Mouse (Mus musculus) heart, embryonic 12.5 days (tissue): ENCODE data around the gene Adgrf1. TPM values are rescaled to one million over a fixed set of nuclear protein-coding genes. Genes with fewer than 3 reads are reported as not detected.

Experiments
- ATAC-seq: fragments of 200-750 bp; cut with Nextera tagmentation; 2 replicates; pipeline ENCODE4 v1.8.0; 2017; ENCODE audit warnings: moderate TSS enrichment, moderate library complexity; ENCODE audit not compliant: insufficient number of reproducible peaks, low FRiP score
- H3K27ac ChIP-seq: fragments of 300-500 bp; sonication (generic); 2 replicates; pipeline ENCODE4 v1.5.1; 2016; ENCODE audit warnings: mild to moderate bottlenecking, moderate library complexity; ENCODE audit not compliant: poor library complexity, severe bottlenecking
- H3K27me3 ChIP-seq: fragments of 300-500 bp; sonication (generic); replicated peaks from 2 replicates; pipeline ENCODE4 v1.6.1; 2016; ENCODE audit warnings: mild to moderate bottlenecking, moderate library complexity
- H3K36me3 ChIP-seq: fragments of 300-500 bp; sonication (generic); 2 replicates; pipeline ENCODE4 v1.6.1; 2016; ENCODE audit warnings: mild to moderate bottlenecking, moderate library complexity
- H3K4me1 ChIP-seq: fragments of 300-500 bp; sonication (generic); replicated peaks from 2 replicates; pipeline ENCODE4 v1.6.1; 2016; ENCODE audit warnings: mild to moderate bottlenecking
- H3K4me2 ChIP-seq: fragments of 300-500 bp; sonication (generic); 2 replicates; pipeline ENCODE4 v1.6.1; 2016; ENCODE audit warnings: mild to moderate bottlenecking, moderate library complexity
- H3K4me3 ChIP-seq: fragments of 300-500 bp; sonication (generic); 2 replicates; pipeline ENCODE4 v1.5.1; 2016; ENCODE audit warnings: mild to moderate bottlenecking
- H3K9ac ChIP-seq: fragments of 300-500 bp; sonication (generic); 2 replicates; pipeline ENCODE4 v1.6.1; 2016; ENCODE audit warnings: mild to moderate bottlenecking, moderate library complexity
- H3K9me3 ChIP-seq: fragments of 300-500 bp; sonication (generic); replicated peaks from 2 replicates; pipeline ENCODE4 v1.6.1; 2016; ENCODE audit warnings: mild to moderate bottlenecking, moderate library complexity
- WGBS: fragments of 180-500 bp; shearing (Covaris S2); methylation state at CpG from one replicate; pipeline ENCODE4 v1.1.7; 2016; 5-methylcytosine and 5-hydroxymethylcytosine counted together
- polyA plus RNA-seq: library from polyadenylated mRNA; unstranded; fragments of >200 nt; fragmentation: Nextera tagmentation; extraction: Ambion mirVana; gene quantifications from 2 replicates; pipeline ENCODE4 v1.2.1, GENCODE M21; 2016

Adgrf1 gene
- not detected in 2 replicates for polyA plus RNA-seq

- Histone ChIP-seq H3K9ac (no peak within 1 kb of the TSS), H3K4me1 (no peaks in the 10 kb centered on the region), H3K27me3 (no peaks in the 10 kb centered on the region), H3K9me3 (peaks cover 7% of the 10 kb centered on the region; the same call in 1 of the 2 replicates), H3K4me3 (no peak within 1 kb of the TSS), H3K36me3 (no peaks in the 10 kb centered on the region), H3K27ac (no peak within 1 kb of the TSS), H3K4me2 (no peak within 1 kb of the TSS)
- no peak for ATAC-seq
- WGBS: 39% methylated on average over 6 of the region's 6 CpGs
Measured at GRCm38 (mm10) chr17:43270161-43270560, at the start of gene Adgrf1. Adgrf1 (plus strand) TSS chr17:43270329.

- no peak for ATAC-seq
- 83% methylated on average over 6 of the region's 6 CpGs for WGBS
- Histone ChIP-seq H3K9ac (no peak overlapping the region), H3K9me3 (no peaks in the 10 kb centered on the region), H3K4me2 (no peak overlapping the region), H3K4me1 (0 out of 2 replicates have a peak, but pooled peaks cover 4% of the 10 kb centered on the region), H3K27ac (no peak overlapping the region), H3K4me3 (no peak overlapping the region), H3K27me3 (no peaks in the 10 kb centered on the region), H3K36me3 (no peaks in the 10 kb centered on the region)
Measured at GRCm38 (mm10) chr17:43226101-43226500, 44.0 kb upstream of the Adgrf1 start.

GRCm38 (mm10) chr17:43229621-43230513, 40.3 kb upstream of the Adgrf1 start:
- 0 out of 2 replicates have a peak overlapping the region, but pooled peaks have one; percentile 24 for H3K9ac ChIP-seq
- no peak overlapping the region for H3K27ac ChIP-seq
- H3K36me3 ChIP-seq: no peaks in the 10 kb centered on the region
- 0 out of 2 replicates have a peak, but pooled peaks cover 4% of the 10 kb centered on the region for H3K4me1 ChIP-seq
- WGBS: 38% methylated on average over 12 of the region's 12 CpGs
- no peaks in the 10 kb centered on the region for H3K27me3 ChIP-seq
- H3K9me3 ChIP-seq: no peaks in the 10 kb centered on the region
- no peak overlapping the region for H3K4me3 ChIP-seq
- peak overlapping the region; percentile 38; the same call in 1 of the 2 replicates for H3K4me2 ChIP-seq
- peak; percentile 25; the same call in 1 of the 2 replicates for ATAC-seq

GRCm38 (mm10) chr17:43230821-43231220, 39.3 kb upstream of the Adgrf1 start:
- 0 out of 2 replicates have a peak, but pooled peaks cover 4% of the 10 kb centered on the region for H3K4me1 ChIP-seq
- H3K4me3 ChIP-seq: no peak overlapping the region
- no peak overlapping the region for H3K4me2 ChIP-seq
- H3K9me3 ChIP-seq: no peaks in the 10 kb centered on the region
- no peak overlapping the region for H3K9ac ChIP-seq
- no peaks in the 10 kb centered on the region for H3K27me3 ChIP-seq
- no peaks in the 10 kb centered on the region for H3K36me3 ChIP-seq
- WGBS: 78% methylated on average over 7 of the region's 7 CpGs
- H3K27ac ChIP-seq: no peak overlapping the region
- ATAC-seq: no peak

GRCm38 (mm10) chr17:43232769-43233168, 37.4 kb upstream of the Adgrf1 start:
- Histone ChIP-seq H3K36me3 (no peaks in the 10 kb centered on the region), H3K9ac (no peak overlapping the region), H3K4me3 (no peak overlapping the region), H3K27me3 (no peaks in the 10 kb centered on the region), H3K9me3 (no peaks in the 10 kb centered on the region), H3K27ac (no peak overlapping the region), H3K4me2 (no peak overlapping the region), H3K4me1 (0 out of 2 replicates have a peak, but pooled peaks cover 4% of the 10 kb centered on the region)
- WGBS: 59% methylated on average over 6 of the region's 6 CpGs
- ATAC-seq: no peak

- no peak overlapping the region for H3K9ac ChIP-seq
- H3K27ac ChIP-seq: no peak overlapping the region
- 77% methylated on average over 14 of the region's 14 CpGs for WGBS
- H3K27me3 ChIP-seq: no peaks in the 10 kb centered on the region
- no peaks in the 10 kb centered on the region for H3K9me3 ChIP-seq
- no peaks in the 10 kb centered on the region for H3K36me3 ChIP-seq
- H3K4me3 ChIP-seq: no peak overlapping the region
- no peak overlapping the region for H3K4me2 ChIP-seq
- no peak for ATAC-seq
- H3K4me1 ChIP-seq: peaks cover 11% of the 10 kb centered on the region
Measured at GRCm38 (mm10) chr17:43236656-43237250, 33.4 kb upstream of the Adgrf1 start.

GRCm38 (mm10) chr17:43239035-43239434, 31.1 kb upstream of the Adgrf1 start:
- WGBS: 75% methylated on average over 6 of the region's 6 CpGs
- Histone ChIP-seq H3K27me3 (no peaks in the 10 kb centered on the region), H3K36me3 (no peaks in the 10 kb centered on the region), H3K4me3 (no peak overlapping the region), H3K9me3 (no peaks in the 10 kb centered on the region), H3K27ac (no peak overlapping the region), H3K9ac (no peak overlapping the region), H3K4me1 (peaks cover 11% of the 10 kb centered on the region), H3K4me2 (no peak overlapping the region)
- no peak for ATAC-seq

- peaks cover 11% of the 10 kb centered on the region for H3K4me1 ChIP-seq
- no peaks in the 10 kb centered on the region for H3K27me3 ChIP-seq
- H3K4me3 ChIP-seq: no peak overlapping the region
- 35% methylated on average over 10 of the region's 10 CpGs for WGBS
- no peak overlapping the region; the same call in 1 of the 2 replicates for H3K4me2 ChIP-seq
- H3K9me3 ChIP-seq: no peaks in the 10 kb centered on the region
- no peak overlapping the region for H3K27ac ChIP-seq
- ATAC-seq: peak; percentile 49; the same call in 1 of the 2 replicates
- H3K9ac ChIP-seq: no peak overlapping the region
- H3K36me3 ChIP-seq: no peaks in the 10 kb centered on the region
Measured at GRCm38 (mm10) chr17:43241134-43241533, 29.0 kb upstream of the Adgrf1 start.

- 48% methylated on average over 3 of the region's 3 CpGs for WGBS
- no peak for ATAC-seq
- no peak overlapping the region for H3K4me2 ChIP-seq
Measured at GRCm38 (mm10) chr17:43242609-43243008, 27.5 kb upstream of the Adgrf1 start.

GRCm38 (mm10) chr17:43245364-43245763, 24.8 kb upstream of the Adgrf1 start:
- no peaks in the 10 kb centered on the region for H3K36me3 ChIP-seq
- no peak for ATAC-seq
- WGBS: 79% methylated on average over 6 of the region's 6 CpGs
- no peak overlapping the region for H3K27ac ChIP-seq
- no peak overlapping the region for H3K9ac ChIP-seq
- H3K9me3 ChIP-seq: no peaks in the 10 kb centered on the region
- no peak overlapping the region for H3K4me2 ChIP-seq
- no peaks in the 10 kb centered on the region for H3K27me3 ChIP-seq
- H3K4me1 ChIP-seq: peaks cover 23% of the 10 kb centered on the region
- H3K4me3 ChIP-seq: no peak overlapping the region

More at GRCm38 (mm10) chr17:43242609-43243008, 27.5 kb upstream of the Adgrf1 start:
- Histone ChIP-seq H3K27ac (no peak overlapping the region), H3K9ac (no peak overlapping the region), H3K9me3 (no peaks in the 10 kb centered on the region), H3K4me1 (peaks cover 11% of the 10 kb centered on the region), H3K27me3 (no peaks in the 10 kb centered on the region), H3K36me3 (no peaks in the 10 kb centered on the region), H3K4me3 (no peak overlapping the region)

- H3K27me3 ChIP-seq: no peaks in the 10 kb centered on the region
- no peak overlapping the region for H3K4me3 ChIP-seq
- H3K4me1 ChIP-seq: peaks cover 24% of the 10 kb centered on the region
- no peak overlapping the region for H3K4me2 ChIP-seq
- no peak for ATAC-seq
- H3K9me3 ChIP-seq: no peaks in the 10 kb centered on the region
- no peaks in the 10 kb centered on the region for H3K36me3 ChIP-seq
- H3K27ac ChIP-seq: no peak overlapping the region
- H3K9ac ChIP-seq: no peak overlapping the region
- WGBS: 85% methylated on average over 3 of the region's 3 CpGs
Measured at GRCm38 (mm10) chr17:43247245-43247644, 22.9 kb upstream of the Adgrf1 start.
